Mouse (Mus musculus): Measurements from ENCODE around the gene Olfr557.

GRCm38 (mm10) chr7:102681916-102682315, 13.8 kb upstream of the Olfr557 start:
- TF ChIP-seq EP300 (IDR thresholded peaks at IDR 0.05; ENCODE audit: low read depth) (no peak), CTCF (IDR thresholded peaks at IDR 0.05; ENCODE audit: low read depth) (no peak)
